Mouse (Mus musculus): ENCODE results near the gene Orm2. TPM values are rescaled to one million over a fixed set of nuclear protein-coding genes. Genes with fewer than 3 reads are reported as not detected.
A peak's percentile ranks its signal among the peaks of the same experiment; 100 is the strongest.

The Orm2 gene
- polyA plus RNA-seq, 1 experiment from 2014 or later = 0.35 TPM

DNA sequence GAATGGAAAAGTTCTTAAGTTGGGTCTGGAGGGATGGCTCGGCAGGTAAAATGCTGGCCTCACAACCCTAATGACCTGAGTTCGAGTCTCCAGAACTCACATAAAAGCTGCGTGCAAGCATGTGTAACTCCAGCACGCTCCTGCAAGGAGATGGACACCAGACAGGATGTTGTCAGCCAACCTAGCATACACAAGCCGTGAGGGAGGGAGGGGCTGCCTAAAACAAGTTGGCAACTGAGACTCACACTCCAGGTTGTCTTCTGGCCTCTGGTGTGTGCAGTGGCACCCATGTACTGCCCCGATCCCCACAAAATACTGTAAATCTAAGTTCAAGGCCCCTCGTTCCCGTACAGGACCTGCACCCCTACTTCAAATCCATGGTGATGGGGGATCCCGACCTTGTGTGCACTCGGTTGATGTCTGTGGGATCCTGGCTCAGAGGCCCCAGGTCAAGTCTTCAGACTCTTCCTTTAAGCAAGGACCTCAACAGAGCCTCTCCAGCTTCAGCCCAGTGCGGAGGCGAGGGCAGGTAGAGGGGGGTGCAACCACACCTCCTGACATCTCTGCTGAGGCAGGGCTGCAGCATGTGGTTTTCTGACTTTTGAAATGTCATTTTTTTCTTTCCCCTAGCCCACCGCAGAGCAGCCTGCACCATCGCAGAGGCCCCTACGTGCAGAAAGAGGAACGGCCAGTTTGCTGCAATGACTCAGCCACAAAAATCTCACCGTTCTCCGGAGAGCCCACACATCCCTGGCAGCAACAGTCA is 38.5 kb downstream of the Orm2 start:
- no peak overlapping the region for H3K4me2 ChIP-seq

DNA sequence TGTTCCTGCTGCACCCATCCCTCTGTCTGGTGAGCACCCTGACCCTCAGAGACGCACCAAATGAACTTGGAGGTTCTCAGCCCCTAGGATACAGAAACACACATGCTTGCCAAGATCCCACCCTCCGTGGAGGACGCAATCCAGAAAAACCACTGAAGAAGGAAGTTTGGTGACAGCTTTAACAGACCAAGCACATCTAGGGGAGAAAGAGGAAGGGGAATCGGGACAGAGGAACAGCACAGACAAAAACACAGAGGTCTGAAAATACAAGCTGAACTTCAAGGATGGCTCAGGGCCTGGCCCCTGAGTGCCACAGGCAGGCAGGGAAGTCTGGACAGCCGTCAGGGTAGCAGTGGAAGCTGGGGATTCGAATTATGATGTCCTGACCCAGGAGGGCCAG is 39.4 kb downstream of the Orm2 start:
- 65% methylated on average over 6 of the region's 6 CpGs for WGBS
- Histone ChIP-seq H3K4me2 (no peak overlapping the region), H3K9ac (no peak overlapping the region), H3K27ac (peak overlapping the region; percentile 88; the same call in 1 of the 2 replicates), H3K4me1 (peaks cover 73% of the 10 kb centered on the region), H3K27me3 (no peaks in the 10 kb centered on the region), H3K4me3 (no peak overlapping the region), H3K36me3 (0 out of 2 replicates have a peak, but pooled peaks cover under 1% of the 10 kb centered on the region), H3K9me3 (no peaks in the 10 kb centered on the region)
- ATAC-seq (ENCODE audit: insufficient number of reproducible peaks, low FRiP score, low TSS enrichment, low read depth) = no peak

More for the DNA sequence above, 38.5 kb downstream of the Orm2 start:
- WGBS = 85% methylated on average over 18 of the region's 18 CpGs
- Histone ChIP-seq H3K4me1 (peaks cover 70% of the 10 kb centered on the region), H3K36me3 (0 out of 2 replicates have a peak, but pooled peaks cover 8% of the 10 kb centered on the region), H3K27ac (peak overlapping the region; percentile 63; the same call in 1 of the 2 replicates), H3K4me3 (no peak overlapping the region), H3K9me3 (no peaks in the 10 kb centered on the region), H3K9ac (no peak overlapping the region), H3K27me3 (no peaks in the 10 kb centered on the region)
- no peak for ATAC-seq (ENCODE audit: insufficient number of reproducible peaks, low FRiP score, low TSS enrichment, low read depth)

DNA sequence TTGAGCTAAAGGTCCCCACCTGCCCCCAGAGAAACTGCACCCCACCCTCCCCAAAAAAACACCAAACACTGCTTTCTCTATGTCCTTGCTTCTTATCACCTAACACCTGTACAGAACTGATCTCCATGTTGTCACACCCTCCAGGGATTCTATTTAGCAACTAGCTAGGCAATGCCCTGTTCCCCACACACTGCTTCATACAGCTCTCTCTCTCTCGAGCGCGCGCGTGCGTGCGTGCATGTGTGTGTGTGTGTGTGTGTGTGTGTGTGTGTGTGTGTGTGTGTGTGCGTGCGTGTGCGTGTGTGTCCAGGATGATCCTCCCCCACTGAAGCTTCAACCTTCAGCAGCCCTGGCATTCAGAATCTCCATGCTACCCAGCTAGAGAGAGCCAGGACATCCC is 39.8 kb downstream of the Orm2 start:
- Histone ChIP-seq H3K9me3 (no peaks in the 10 kb centered on the region), H3K27ac (peak overlapping the region; percentile 88), H3K9ac (no peak overlapping the region), H3K4me3 (no peak overlapping the region), H3K27me3 (no peaks in the 10 kb centered on the region), H3K4me2 (peak overlapping the region; percentile 48), H3K36me3 (no peaks in the 10 kb centered on the region), H3K4me1 (peaks cover 73% of the 10 kb centered on the region)
- no peak for ATAC-seq (ENCODE audit: insufficient number of reproducible peaks, low FRiP score, low TSS enrichment, low read depth)
- WGBS = 83% methylated on average over 10 of the region's 10 CpGs

DNA sequence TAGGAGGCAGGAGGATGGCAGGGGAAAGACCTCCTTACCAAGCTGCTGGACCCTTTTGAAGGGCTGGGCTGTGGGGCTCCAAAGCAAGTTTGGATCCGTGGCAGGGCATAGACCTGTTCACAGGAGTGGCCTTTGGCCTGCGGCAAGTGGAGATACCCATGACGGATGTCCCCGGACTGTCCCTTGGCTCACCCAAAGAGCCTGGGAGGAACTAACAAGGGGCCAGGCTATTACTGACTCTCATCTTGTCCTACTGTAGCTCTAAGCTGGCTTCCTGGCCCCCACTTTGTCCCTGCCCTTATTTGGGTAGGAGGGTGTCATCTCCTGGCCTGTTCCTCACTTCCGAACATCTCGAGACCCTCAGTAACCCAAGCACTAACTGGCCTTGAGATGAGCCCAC is 40.3 kb downstream of the Orm2 start:
- Histone ChIP-seq H3K4me2 (peak overlapping the region; percentile 48), H3K4me3 (peak overlapping the region; percentile 31)
- no peak for ATAC-seq (ENCODE audit: insufficient number of reproducible peaks, low FRiP score, low TSS enrichment, low read depth)

DNA sequence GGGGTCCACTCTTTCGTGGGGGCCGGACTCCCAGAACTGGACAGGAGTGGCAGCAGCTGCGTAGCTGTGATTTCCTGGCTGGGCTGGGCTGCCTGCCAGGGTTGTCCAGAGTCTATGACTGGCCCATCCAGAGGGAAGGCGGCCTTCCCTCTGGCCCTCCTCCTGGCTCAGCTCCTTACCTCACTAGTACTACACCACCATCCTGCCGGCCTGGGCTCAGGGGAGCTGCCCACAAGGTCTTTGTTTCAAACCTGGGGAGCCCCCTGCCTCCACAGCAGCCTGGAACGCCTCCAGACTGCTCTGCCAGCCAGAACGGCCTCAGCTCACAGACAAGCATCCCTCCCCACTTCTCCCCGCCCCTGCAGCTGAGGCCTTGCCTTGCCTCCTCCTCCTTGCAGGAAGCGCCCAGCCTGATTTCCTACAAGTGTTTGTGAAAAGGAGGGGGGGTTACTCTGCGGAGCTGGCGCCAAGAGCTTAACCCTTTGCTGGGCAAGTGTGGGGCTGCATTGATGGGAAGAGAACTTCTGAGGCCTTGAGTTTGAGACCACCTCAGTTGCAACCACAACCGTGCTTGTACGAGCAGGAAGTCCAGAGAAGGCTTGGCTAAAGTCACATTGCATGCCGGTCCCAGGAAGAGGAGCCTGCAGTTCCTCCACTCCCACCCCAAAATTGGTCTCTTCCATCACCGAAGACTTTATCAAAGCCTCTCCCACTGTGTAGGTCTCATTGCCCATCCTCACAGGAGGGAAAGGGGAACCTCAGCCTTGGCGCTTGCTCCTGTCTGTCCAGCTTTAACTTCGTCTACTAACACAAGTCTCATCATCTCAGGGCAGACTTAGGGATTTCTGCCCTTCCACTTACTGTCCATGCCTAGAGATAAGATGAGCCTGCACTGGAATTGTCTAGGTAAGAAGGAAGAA is 41.1 kb downstream of the Orm2 start, which contains the start of gene Akna:
Gene Akna (minus strand): TSS at position 315 of the 920 bp plus-strand sequence.
- H3K9me3 ChIP-seq = no peaks in the 10 kb centered on the region
- peak within 1 kb of the TSS; percentile 39; the same call in 1 of the 2 replicates for H3K9ac ChIP-seq
- H3K4me1 ChIP-seq = peaks cover 77% of the 10 kb centered on the region
- peak within 1 kb of the TSS; percentile 48 for H3K4me2 ChIP-seq
- no peaks in the 10 kb centered on the region for H3K27me3 ChIP-seq
- peak within 1 kb of the TSS; percentile 31 for H3K4me3 ChIP-seq
- WGBS = 7% methylated on average over 17 of the region's 17 CpGs
- no peaks in the 10 kb centered on the region for H3K36me3 ChIP-seq
- ATAC-seq (ENCODE audit: insufficient number of reproducible peaks, low FRiP score, low TSS enrichment, low read depth) = peak; percentile 84
- peak within 1 kb of the TSS; percentile 88 for H3K27ac ChIP-seq

More for the DNA sequence above, 40.3 kb downstream of the Orm2 start:
- Histone ChIP-seq H3K4me1 (peaks cover 73% of the 10 kb centered on the region), H3K27ac (peak overlapping the region; percentile 88), H3K9ac (peak overlapping the region; percentile 39; the same call in 1 of the 2 replicates), H3K27me3 (no peaks in the 10 kb centered on the region), H3K36me3 (no peaks in the 10 kb centered on the region), H3K9me3 (no peaks in the 10 kb centered on the region)
- 43% methylated on average over 6 of the region's 6 CpGs for WGBS

GRCm38 (mm10) chr4:63404205-63404604 is 42.0 kb downstream of the Orm2 start:
- Histone ChIP-seq H3K4me3 (no peak overlapping the region), H3K9ac (no peak overlapping the region), H3K36me3 (no peaks in the 10 kb centered on the region), H3K9me3 (no peaks in the 10 kb centered on the region), H3K4me2 (no peak overlapping the region), H3K4me1 (peaks cover 77% of the 10 kb centered on the region), H3K27ac (peak overlapping the region; percentile 88), H3K27me3 (no peaks in the 10 kb centered on the region)
- 63% methylated on average over 7 of the region's 7 CpGs for WGBS
- ATAC-seq (ENCODE audit: insufficient number of reproducible peaks, low FRiP score, low TSS enrichment, low read depth) = no peak

DNA sequence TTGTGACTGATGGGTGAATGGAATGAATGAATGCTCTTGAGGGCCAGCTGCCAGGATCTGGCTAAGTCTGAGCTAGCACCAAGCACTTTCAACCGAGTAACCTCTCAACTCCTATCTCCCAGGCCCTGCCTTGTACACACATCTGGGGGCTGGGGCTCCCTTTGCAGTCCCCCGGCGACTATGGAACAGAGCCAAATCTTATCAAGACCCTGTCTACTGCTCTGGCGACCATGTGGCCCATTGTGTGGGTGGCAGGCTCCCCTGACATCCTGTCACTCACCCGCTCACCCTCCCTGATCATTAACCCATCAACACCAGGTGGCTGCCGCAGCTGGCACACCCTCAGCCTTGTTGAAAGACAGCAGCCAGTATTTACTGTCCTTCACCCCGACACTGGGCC is 42.8 kb downstream of the Orm2 start:
- H3K27ac ChIP-seq = 0 out of 2 replicates have a peak overlapping the region, but pooled peaks have one; percentile 88

GRCm38 (mm10) chr4:63405683-63406082 is 43.4 kb downstream of the Orm2 start:
- Histone ChIP-seq H3K27me3 (no peaks in the 10 kb centered on the region), H3K4me3 (no peak overlapping the region), H3K9ac (0 out of 2 replicates have a peak overlapping the region, but pooled peaks have one; percentile 1), H3K27ac (no peak overlapping the region), H3K36me3 (no peaks in the 10 kb centered on the region), H3K4me2 (no peak overlapping the region), H3K9me3 (no peaks in the 10 kb centered on the region), H3K4me1 (peaks cover 77% of the 10 kb centered on the region)
- ATAC-seq (ENCODE audit: insufficient number of reproducible peaks, low FRiP score, low TSS enrichment, low read depth) = no peak
- 53% methylated on average over 4 of the region's 4 CpGs for WGBS

More for the DNA sequence above, 42.8 kb downstream of the Orm2 start:
- no peak for ATAC-seq (ENCODE audit: insufficient number of reproducible peaks, low FRiP score, low TSS enrichment, low read depth)
- H3K27me3 ChIP-seq = no peaks in the 10 kb centered on the region
- H3K36me3 ChIP-seq = no peaks in the 10 kb centered on the region
- H3K4me3 ChIP-seq = no peak overlapping the region
- WGBS = 23% methylated on average over 7 of the region's 7 CpGs
- H3K9me3 ChIP-seq = no peaks in the 10 kb centered on the region
- peaks cover 76% of the 10 kb centered on the region for H3K4me1 ChIP-seq
- no peak overlapping the region for H3K9ac ChIP-seq
- H3K4me2 ChIP-seq = no peak overlapping the region

GRCm38 (mm10) chr4:63408247-63408646 is 46.0 kb downstream of the Orm2 start:
- Histone ChIP-seq H3K4me1 (peaks cover 55% of the 10 kb centered on the region), H3K36me3 (no peaks in the 10 kb centered on the region), H3K4me3 (no peak overlapping the region), H3K27me3 (no peaks in the 10 kb centered on the region), H3K4me2 (peak overlapping the region; percentile 99), H3K9ac (no peak overlapping the region), H3K9me3 (no peaks in the 10 kb centered on the region), H3K27ac (peak overlapping the region; percentile 23; the same call in 1 of the 2 replicates)
- no peak for ATAC-seq (ENCODE audit: insufficient number of reproducible peaks, low FRiP score, low TSS enrichment, low read depth)
- WGBS = 40% methylated on average over 7 of the region's 7 CpGs

GRCm38 (mm10) chr4:63408649-63409048 is 46.4 kb downstream of the Orm2 start:
- Histone ChIP-seq H3K27ac (peak overlapping the region; percentile 23; the same call in 1 of the 2 replicates), H3K4me2 (peak overlapping the region; percentile 99), H3K9ac (no peak overlapping the region), H3K9me3 (no peaks in the 10 kb centered on the region), H3K4me3 (peak overlapping the region; percentile 49; the same call in 1 of the 2 replicates), H3K36me3 (no peaks in the 10 kb centered on the region), H3K4me1 (peaks cover 51% of the 10 kb centered on the region), H3K27me3 (no peaks in the 10 kb centered on the region)
- ATAC-seq (ENCODE audit: insufficient number of reproducible peaks, low FRiP score, low TSS enrichment, low read depth) = 0 out of 2 replicates have a peak, but pooled peaks have one; percentile 36
- WGBS = 10% methylated on average over 8 of the region's 8 CpGs

GRCm38 (mm10) chr4:63409317-63409907 is 47.2 kb downstream of the Orm2 start:
- whole genome bisulfite sequencing = 1% methylated on average over 18 of the region's 18 CpGs
- H3K4me2 ChIP-seq = peak overlapping the region; percentile 99
- ATAC-seq (ENCODE audit: insufficient number of reproducible peaks, low FRiP score, low TSS enrichment, low read depth) = no peak
- H3K27me3 ChIP-seq = no peaks in the 10 kb centered on the region
- no peaks in the 10 kb centered on the region for H3K9me3 ChIP-seq
- peak overlapping the region; percentile 49 for H3K4me3 ChIP-seq
- H3K36me3 ChIP-seq = no peaks in the 10 kb centered on the region
- H3K4me1 ChIP-seq = peaks cover 44% of the 10 kb centered on the region
- H3K9ac ChIP-seq = peak overlapping the region; percentile 4; the same call in 1 of the 2 replicates
- H3K27ac ChIP-seq = no peak overlapping the region
